Mouse (Mus musculus) central nervous system, embryonic 14 days (tissue): ENCODE measurements around the gene Olfr574. TPM values are rescaled to one million over a fixed set of nuclear protein-coding genes. Genes with fewer than 3 reads are reported as not detected.

Experiments used
- polyA plus RNA-seq: library from polyadenylated mRNA; depleted of rRNA; stranded (reverse); fragments of >200 nt; gene quantifications from 2 replicates; pipeline ENCODE4 v1.2.3, GENCODE M21; 2012; rRNA removed

Olfr574 gene
- not detected in 2 replicates for polyA plus RNA-seq

GRCm38 (mm10) chr7:102948167-102948566, at the start of gene Olfr574:
Olfr574 (plus strand) TSS chr7:102948467.

GRCm38 (mm10) chr7:102917032-102917875, 31.0 kb upstream of the Olfr574 start, which contains the start of gene Olfr571:
Olfr571 (minus strand) TSS chr7:102917536.

GRCm38 (mm10) chr7:102924109-102924508, 24.2 kb upstream of the Olfr574 start, which contains the start of gene Olfr572:
Olfr572 (plus strand) TSS chr7:102924409.

GRCm38 (mm10) chr7:102942475-102942874, 5.8 kb upstream of the Olfr574 start, which contains the start of gene Olfr573-ps1:
Olfr573-ps1 (minus strand) TSS chr7:102942575.

GRCm38 (mm10) chr7:102958593-102958992, 10.3 kb downstream of the Olfr574 start, which contains the start of gene Olfr575:
Olfr575 (minus strand) TSS chr7:102958775.

GRCm38 (mm10) chr7:102962360-102962759, 14.1 kb downstream of the Olfr574 start, which contains the start of gene Olfr576:
Olfr576 (plus strand) TSS chr7:102962660.

GRCm38 (mm10) chr7:102975843-102976242, 27.6 kb downstream of the Olfr574 start, which contains the start of gene Olfr577:
Olfr577 (minus strand) TSS chr7:102975943.

GRCm38 (mm10) chr7:102989224-102989623, 41.0 kb downstream of the Olfr574 start, which contains the start of gene Olfr578:
Olfr578 (minus strand) TSS chr7:102989324.

Other genes with a start within 250 kb of the Olfr574 start
- gene Olfr558, start 246.3 kb upstream of the Olfr574 start, polyA plus RNA-seq = 0.07 and 0.29 TPM in 2 replicates
- gene Olfr33, start 229.4 kb upstream of the Olfr574 start, polyA plus RNA-seq = not detected in 2 replicates
- gene Olfr559, start 221.0 kb upstream of the Olfr574 start, polyA plus RNA-seq = not detected in 2 replicates
- not detected in 2 replicates for gene Olfr560, start 189.1 kb upstream of the Olfr574 start, polyA plus RNA-seq
- 0.09 and 0.43 TPM in 2 replicates for gene Olfr78, start 189.0 kb upstream of the Olfr574 start, polyA plus RNA-seq
- gene Olfr561, start 177.2 kb upstream of the Olfr574 start, polyA plus RNA-seq = not detected in 2 replicates
- not detected in 2 replicates for gene Olfr564, start 145.0 kb upstream of the Olfr574 start, polyA plus RNA-seq
- gene Olfr566, start 89.7 kb upstream of the Olfr574 start, polyA plus RNA-seq = not detected in 2 replicates
- gene Olfr568, start 71.3 kb upstream of the Olfr574 start, polyA plus RNA-seq = not detected in 2 replicates
- gene Olfr569, start 57.6 kb upstream of the Olfr574 start, polyA plus RNA-seq = not detected in 2 replicates
- gene Olfr570, start 53.9 kb upstream of the Olfr574 start, polyA plus RNA-seq = 0.12 and 0.13 TPM in 2 replicates
- 0.09 TPM in 1 of 2 replicates, not detected in the other for gene Olfr571, start 30.9 kb upstream of the Olfr574 start, polyA plus RNA-seq
- not detected in 2 replicates for gene Olfr572, start 24.1 kb upstream of the Olfr574 start, polyA plus RNA-seq
- gene Olfr573-ps1, start 5.9 kb upstream of the Olfr574 start, polyA plus RNA-seq = not detected in 2 replicates
- gene Olfr575, start 10.3 kb downstream of the Olfr574 start, polyA plus RNA-seq = not detected in 2 replicates
- gene Olfr576, start 14.2 kb downstream of the Olfr574 start, polyA plus RNA-seq = not detected in 2 replicates
- gene Olfr577, start 27.5 kb downstream of the Olfr574 start, polyA plus RNA-seq = not detected in 2 replicates
- gene Olfr578, start 40.9 kb downstream of the Olfr574 start, polyA plus RNA-seq = not detected in 2 replicates
- gene Olfr582, start 89.6 kb downstream of the Olfr574 start, polyA plus RNA-seq = not detected in 2 replicates
- gene Olfr583, start 102.8 kb downstream of the Olfr574 start, polyA plus RNA-seq = not detected in 2 replicates
- not detected in 2 replicates for gene Olfr584, start 133.4 kb downstream of the Olfr574 start, polyA plus RNA-seq
- gene Olfr585, start 149.3 kb downstream of the Olfr574 start, polyA plus RNA-seq = not detected in 2 replicates
- gene Olfr586, start 177.2 kb downstream of the Olfr574 start, polyA plus RNA-seq = not detected in 2 replicates
- gene Olfr588-ps1, start 192.4 kb downstream of the Olfr574 start, polyA plus RNA-seq = not detected in 2 replicates
- not detected in 2 replicates for gene Olfr589, start 207.9 kb downstream of the Olfr574 start, polyA plus RNA-seq
- not detected in 2 replicates for gene Olfr591, start 229.9 kb downstream of the Olfr574 start, polyA plus RNA-seq
- gene Olfr592, start 236.3 kb downstream of the Olfr574 start, polyA plus RNA-seq = not detected in 2 replicates